Mouse (Mus musculus) thymus, adult 2 months (tissue): Measurements from ENCODE around the gene Lrrc8a. TPM values are rescaled to one million over a fixed set of nuclear protein-coding genes. Genes with fewer than 3 reads are reported as not detected.

Experiments used
- DNase-seq: peaks from one replicate; pipeline ENCODE4 v3.0.0; 2021
- H3K27ac ChIP-seq: fragments of 200-500 bp; 2 replicates; pipeline ENCODE4 v1.5.1; 2012; ENCODE audit warnings: low read length, control low read depth; ENCODE audit not compliant: control insufficient read depth, insufficient read depth
- H3K27me3 ChIP-seq: fragments of 200-500 bp; 2 replicates; pipeline ENCODE4 v1.6.1; 2012; ENCODE audit warnings: mild to moderate bottlenecking, low read length, moderate library complexity, mixed read lengths; ENCODE audit not compliant: control insufficient read depth, insufficient read depth
- H3K36me3 ChIP-seq: fragments of 200-500 bp; 2 replicates; pipeline ENCODE4 v1.6.1; 2012; ENCODE audit warnings: mild to moderate bottlenecking, low read length, moderate library complexity; ENCODE audit not compliant: control insufficient read depth, insufficient read depth
- H3K4me1 ChIP-seq: fragments of 200-500 bp; replicated peaks from 2 replicates; pipeline ENCODE4 v1.6.1; 2012; ENCODE audit warnings: low read length; ENCODE audit not compliant: control insufficient read depth, insufficient read depth
- H3K4me3 ChIP-seq: fragments of 200-500 bp; 2 replicates; pipeline ENCODE4 v1.5.1; 2012; ENCODE audit warnings: mild to moderate bottlenecking, low read length, control low read depth, moderate library complexity; ENCODE audit not compliant: control insufficient read depth, insufficient read depth
- CTCF ChIP-seq: fragments of 200-500 bp; IDR thresholded peaks from 2 replicates; pipeline ENCODE4 v1.5.1; 2012; ENCODE audit warnings: mild to moderate bottlenecking, control low read depth, low read length, moderate library complexity, borderline replicate concordance; ENCODE audit not compliant: control insufficient read depth, poor library complexity, insufficient read depth; ENCODE audit errors: extremely low read depth
- POLR2A ChIP-seq: fragments of 200-500 bp; IDR thresholded peaks from 2 replicates; pipeline ENCODE4 v1.6.1; 2012; ENCODE audit warnings: mild to moderate bottlenecking, low read length, control low read depth, moderate library complexity; ENCODE audit not compliant: control insufficient read depth, poor library complexity, insufficient read depth; ENCODE audit errors: extremely low read depth
- WGBS: fragments of 180-500 bp; shearing (Covaris S2); methylation state at CpG from one replicate; pipeline ENCODE4 v1.1.7; 2018; 5-methylcytosine and 5-hydroxymethylcytosine counted together
- polyA plus RNA-seq: library from polyadenylated mRNA; depleted of rRNA; stranded (reverse); fragments of >200 nt; gene quantifications from 2 replicates; pipeline ENCODE4 v1.2.3, GENCODE M21; 2012

The Lrrc8a gene
- polyA plus RNA-seq, 1 experiment, result 27.3 TPM

DNA sequence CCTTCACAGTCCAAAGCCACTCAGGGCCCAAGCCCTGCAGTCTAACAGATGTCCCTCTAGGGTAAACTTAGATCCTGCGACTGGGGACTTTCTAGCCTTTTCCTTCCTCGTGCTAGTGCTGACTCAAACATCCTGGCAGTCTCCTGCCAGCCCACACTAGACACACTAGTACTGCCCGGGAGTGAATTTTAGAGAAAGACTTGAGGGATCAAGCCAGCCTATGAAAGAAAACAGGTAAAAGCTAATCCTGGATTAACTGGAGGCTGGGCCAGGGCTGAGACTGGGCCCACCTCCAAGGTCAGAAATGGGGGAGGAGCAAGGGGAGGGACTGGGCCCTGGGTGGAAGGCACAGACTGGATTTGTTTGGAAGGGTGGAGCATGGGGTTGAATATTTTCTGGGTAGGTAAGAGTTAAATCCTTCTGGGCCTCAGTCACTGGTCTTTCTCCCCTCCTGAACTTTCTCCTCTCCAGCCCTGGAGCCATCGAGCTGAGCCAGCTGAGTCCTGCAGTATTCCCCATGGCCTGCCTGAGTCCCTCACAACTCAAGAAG, 29.0 kb downstream of the Lrrc8a start:
- Histone ChIP-seq H3K4me1 (peaks cover 5% of the 10 kb centered on the region; the same call in 1 of the 2 replicates), H3K27me3 (no peaks in the 10 kb centered on the region), H3K27ac (no peak overlapping the region), H3K4me3 (no peak overlapping the region), H3K36me3 (peaks cover 27% of the 10 kb centered on the region)
- no peak for TF ChIP-seq CTCF
- TF ChIP-seq POLR2A, result no peak
- WGBS, result 68% methylated on average over 4 of the region's 4 CpGs
- DNase-seq, result no peak

DNA sequence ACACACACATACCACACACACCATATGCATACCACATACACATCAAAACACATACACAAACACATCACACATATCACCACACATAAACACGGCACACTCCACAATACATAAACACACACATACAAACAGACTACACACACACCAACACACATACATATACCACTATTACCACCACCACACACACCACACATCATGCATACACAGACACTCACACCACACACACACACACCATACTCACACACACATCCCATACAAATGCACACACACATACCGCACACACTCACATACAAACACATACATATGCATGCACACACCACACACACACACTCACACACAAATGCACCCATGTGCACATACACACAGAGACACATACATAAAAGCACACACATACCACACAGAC, 30.0 kb downstream of the Lrrc8a start:
- DNase-seq, result no peak
- H3K4me1 ChIP-seq, result peaks cover 5% of the 10 kb centered on the region; the same call in 1 of the 2 replicates
- TF ChIP-seq CTCF (no peak), POLR2A (no peak)
- H3K36me3 ChIP-seq, result peaks cover 22% of the 10 kb centered on the region
- no peak overlapping the region for H3K27ac ChIP-seq
- 98% methylated on average over 2 of the region's 2 CpGs for WGBS
- no peaks in the 10 kb centered on the region for H3K27me3 ChIP-seq
- no peak overlapping the region for H3K4me3 ChIP-seq

DNA sequence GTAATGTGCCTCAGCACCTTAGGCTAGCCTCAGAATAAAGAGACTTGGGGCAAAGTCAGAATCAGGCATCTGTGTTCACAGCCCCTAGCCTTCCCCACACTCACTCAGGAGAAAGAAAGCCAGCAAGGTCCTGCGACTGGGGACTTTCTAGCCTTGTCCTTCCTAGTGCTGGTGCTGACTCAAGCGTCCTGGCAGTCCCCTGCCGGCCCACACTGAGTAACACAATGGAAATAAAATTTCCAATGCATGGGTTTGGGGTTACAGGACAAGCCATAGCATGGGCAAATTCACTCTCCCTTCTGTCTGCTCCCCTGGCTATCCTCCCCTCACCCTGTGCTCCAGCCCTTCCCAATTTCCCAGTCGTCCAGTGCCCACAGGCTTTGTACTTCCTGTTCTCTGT, 30.9 kb downstream of the Lrrc8a start:
- Histone ChIP-seq H3K36me3 (peaks cover 13% of the 10 kb centered on the region), H3K4me3 (no peak overlapping the region), H3K27me3 (no peaks in the 10 kb centered on the region), H3K27ac (no peak overlapping the region), H3K4me1 (peaks cover 5% of the 10 kb centered on the region; the same call in 1 of the 2 replicates)
- no peak for TF ChIP-seq POLR2A
- no peak for TF ChIP-seq CTCF
- WGBS, result 98% methylated on average over 4 of the region's 4 CpGs
- no peak for DNase-seq

DNA sequence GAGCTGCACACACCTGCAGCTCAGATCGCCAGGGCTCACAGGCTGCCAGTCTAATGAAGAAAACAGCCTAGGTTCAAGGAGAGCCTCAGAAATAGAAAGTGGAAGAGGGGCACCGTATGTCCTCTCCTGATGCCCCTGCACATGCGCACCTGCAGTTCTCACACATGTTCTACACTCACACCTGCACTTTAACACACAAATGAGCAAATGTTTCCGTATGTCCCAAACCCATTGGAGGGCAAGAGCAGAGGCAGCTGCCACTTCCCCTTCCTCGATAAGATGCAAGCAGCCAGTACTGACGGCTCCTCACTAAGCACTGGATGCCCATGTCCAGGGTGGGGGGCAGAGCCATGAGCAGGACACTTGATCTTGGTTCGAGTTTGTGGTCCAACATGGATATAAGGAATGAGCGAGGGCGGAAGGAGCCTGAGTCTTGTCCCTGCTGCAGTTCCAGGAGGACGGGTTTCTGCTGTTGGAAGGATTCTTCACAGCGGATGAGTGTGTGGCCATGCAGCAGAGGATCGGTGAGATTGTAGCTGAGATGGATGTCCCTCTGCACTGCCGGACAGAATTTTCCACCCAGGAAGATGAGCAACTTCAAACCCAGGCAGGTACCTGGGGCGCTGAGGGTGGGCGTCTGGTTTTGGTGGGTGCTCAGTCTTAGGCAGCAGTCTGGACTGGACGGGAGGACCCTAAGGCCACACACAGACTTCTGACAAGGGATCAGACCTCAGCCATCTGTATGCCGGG, 31.9 kb downstream of the Lrrc8a start:
- WGBS, result 74% methylated on average over 17 of the region's 17 CpGs
- H3K4me1 ChIP-seq, result peaks cover 5% of the 10 kb centered on the region; the same call in 1 of the 2 replicates
- H3K4me3 ChIP-seq, result no peak overlapping the region
- H3K27ac ChIP-seq, result no peak overlapping the region
- H3K27me3 ChIP-seq, result no peaks in the 10 kb centered on the region
- TF ChIP-seq CTCF (no peak), POLR2A (no peak)
- peaks cover 2% of the 10 kb centered on the region for H3K36me3 ChIP-seq
- no peak for DNase-seq

DNA sequence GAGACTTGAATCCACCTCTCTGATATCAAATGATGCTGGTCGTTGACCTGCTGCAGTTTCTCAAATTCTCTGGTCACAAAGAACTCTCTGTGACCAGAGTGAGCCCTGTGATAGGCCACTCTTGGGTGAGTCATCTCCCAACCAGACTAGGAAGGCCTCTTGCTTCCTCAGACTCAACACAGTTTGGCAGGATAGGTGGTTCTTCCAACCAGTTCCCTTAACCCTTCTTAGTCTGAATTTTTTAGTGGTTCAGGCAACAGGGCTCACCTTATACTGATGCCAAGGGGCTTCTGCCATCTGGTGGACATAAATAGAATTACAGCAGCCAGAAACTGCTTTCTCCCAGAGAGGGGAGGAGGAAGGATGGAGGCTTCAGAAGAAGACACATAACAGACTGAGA, 32.6 kb downstream of the Lrrc8a start:
- DNase-seq, result peak; percentile 68
- Histone ChIP-seq H3K27me3 (no peaks in the 10 kb centered on the region), H3K4me1 (peaks cover 5% of the 10 kb centered on the region; the same call in 1 of the 2 replicates), H3K36me3 (no peaks in the 10 kb centered on the region), H3K27ac (no peak overlapping the region), H3K4me3 (no peak overlapping the region)
- TF ChIP-seq POLR2A (no peak), CTCF (no peak)
- WGBS, result 7% methylated on average over 1 of the region's 1 CpGs

DNA sequence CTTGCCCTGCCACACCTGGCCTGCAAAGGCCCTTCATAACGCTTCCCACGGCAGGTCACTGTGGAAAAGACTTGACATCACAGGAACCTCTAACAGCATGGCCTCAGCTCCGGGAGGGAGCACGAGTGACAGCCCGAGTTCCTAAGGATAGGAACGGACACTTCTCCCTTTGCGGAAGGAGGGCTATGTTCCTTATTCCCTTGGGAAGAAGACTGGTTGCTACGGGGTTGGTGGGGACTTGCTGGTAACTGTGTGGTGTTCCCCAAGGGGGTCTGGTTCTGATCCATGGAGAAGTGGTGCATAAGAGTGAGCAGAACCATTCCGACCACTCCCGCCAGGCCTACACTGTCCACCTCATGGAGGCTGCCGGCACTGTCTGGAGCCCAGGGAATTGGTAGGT, 43.2 kb downstream of the Lrrc8a start, which contains the start of gene Gm28038:
TSS of gene Gm28038 (plus strand) at position 301 of the 400 bp plus-strand sequence.
- no peaks in the 10 kb centered on the region for H3K27me3 ChIP-seq
- TF ChIP-seq CTCF, result no peak
- no peak for TF ChIP-seq POLR2A
- H3K4me3 ChIP-seq, result no peak within 1 kb of the TSS
- H3K27ac ChIP-seq, result no peak within 1 kb of the TSS
- peaks cover 10% of the 10 kb centered on the region for H3K4me1 ChIP-seq
- H3K36me3 ChIP-seq, result no peaks in the 10 kb centered on the region
- 97% methylated on average over 11 of the region's 11 CpGs for WGBS
- no peak for DNase-seq

DNA sequence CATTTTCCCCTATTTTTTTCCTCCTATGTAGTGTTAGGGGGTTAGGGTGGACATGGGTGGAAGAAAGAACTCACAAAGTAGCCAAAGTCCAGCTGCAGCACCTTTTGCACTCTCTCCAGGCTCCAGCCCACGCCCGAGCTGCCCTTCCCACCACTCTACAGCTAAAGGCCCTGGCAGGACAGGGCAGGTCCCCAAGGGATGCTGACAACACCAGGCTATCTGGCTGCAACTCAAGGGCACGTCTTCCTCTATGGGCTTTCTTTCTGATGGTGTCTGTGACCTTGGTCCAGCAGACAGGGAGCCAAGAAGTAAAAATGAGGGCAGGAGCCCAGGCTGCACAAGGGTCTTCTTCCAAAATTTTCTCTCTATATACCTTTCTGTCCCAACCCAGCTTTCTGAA, 44.1 kb downstream of the Lrrc8a start:
- Histone ChIP-seq H3K27ac (no peak overlapping the region), H3K36me3 (no peaks in the 10 kb centered on the region), H3K4me3 (no peak overlapping the region), H3K27me3 (no peaks in the 10 kb centered on the region), H3K4me1 (peaks cover 11% of the 10 kb centered on the region)
- no peak for DNase-seq
- TF ChIP-seq POLR2A, result no peak
- TF ChIP-seq CTCF, result no peak
- WGBS, result 91% methylated on average over 3 of the region's 3 CpGs
